Mouse (Mus musculus) cerebellum, postnatal 4 days (tissue): ENCODE measurements at regions not wholly inside any gene's neighbourhood (a gene's known extent, or its start where the extent isn't known, plus 50 kb on each side); places are given as distances from the start of the nearest gene placed in this dataset.

ENCODE experiments used
- DNase-seq, 2 experiments: peaks; one replicate each; pipeline ENCODE4 v3.0.0; 2022; ENCODE audit warnings: low spot score in 2 of 2, mixed read lengths in 1 of 2

GRCm38 (mm10) chr11:20882756-20883155 lies 51.9 kb upstream of the Lgalsl start:
- DNase-seq = no peak

- no peak for DNase-seq
Observed at GRCm38 (mm10) chr11:20883907-20884306, 53.1 kb upstream of the Lgalsl start.

GRCm38 (mm10) chr11:20887044-20887443 lies 56.2 kb upstream of the Lgalsl start:
- DNase-seq = no peak

GRCm38 (mm10) chr11:20890479-20890878 lies 59.6 kb upstream of the Lgalsl start:
- DNase-seq = no peak

- DNase-seq = no peak
Observed at GRCm38 (mm10) chr11:20891711-20892110, 60.9 kb upstream of the Lgalsl start.

GRCm38 (mm10) chr11:20896277-20897123 lies 65.6 kb upstream of the Lgalsl start:
- no peak for DNase-seq

- no peak for DNase-seq
Observed at GRCm38 (mm10) chr11:20897468-20897867, 66.6 kb upstream of the Lgalsl start.

GRCm38 (mm10) chr11:20898558-20898957 lies 67.7 kb upstream of the Lgalsl start:
- DNase-seq = no peak

- DNase-seq = no peak
Observed at GRCm38 (mm10) chr11:20899766-20900165, 68.9 kb upstream of the Lgalsl start.

GRCm38 (mm10) chr11:20902001-20902400 lies 71.1 kb upstream of the Lgalsl start:
- DNase-seq = no peak

- no peak for DNase-seq
Observed at GRCm38 (mm10) chr11:20902910-20903309, 72.1 kb upstream of the Lgalsl start.

GRCm38 (mm10) chr11:20907996-20908395 lies 77.1 kb upstream of the Lgalsl start:
- DNase-seq = no peak

GRCm38 (mm10) chr11:20908471-20908870 lies 77.6 kb upstream of the Lgalsl start:
- no peak for DNase-seq

GRCm38 (mm10) chr11:20913042-20913441 lies 82.2 kb upstream of the Lgalsl start:
- no peak for DNase-seq

GRCm38 (mm10) chr11:20913598-20914296 lies 82.9 kb upstream of the Lgalsl start:
- DNase-seq = peak; percentile 75 to 87

- no peak for DNase-seq
Observed at GRCm38 (mm10) chr11:20914297-20914997, 83.6 kb upstream of the Lgalsl start.

- peak in 1 of 2 experiments; percentile 29 for DNase-seq
Observed at GRCm38 (mm10) chr11:20915182-20915602, 84.3 kb upstream of the Lgalsl start.

- no peak for DNase-seq
Observed at GRCm38 (mm10) chr11:20915687-20916432, 85.0 kb upstream of the Lgalsl start.

- DNase-seq = no peak
Observed at GRCm38 (mm10) chr11:20916473-20916911, 85.6 kb upstream of the Lgalsl start.

- DNase-seq = no peak
Observed at GRCm38 (mm10) chr11:20916961-20917360, 86.1 kb upstream of the Lgalsl start.

- no peak for DNase-seq
Observed at GRCm38 (mm10) chr11:20917483-20917882, 86.6 kb upstream of the Lgalsl start.

GRCm38 (mm10) chr11:20923115-20923514 lies 92.3 kb upstream of the Lgalsl start:
- no peak for DNase-seq
